Mouse (Mus musculus) cerebellum, adult 2 months (tissue): ENCODE data around the gene Proca1.

Experiments used
- CTCF ChIP-seq: fragments of 200-500 bp; IDR thresholded peaks from 2 replicates; pipeline ENCODE4 v1.5.1; 2011; ENCODE audit warnings: low read depth, mild to moderate bottlenecking, control low read depth, low read length, moderate library complexity, borderline replicate concordance; ENCODE audit not compliant: insufficient read depth
- POLR2A ChIP-seq: fragments of 200-500 bp; IDR thresholded peaks from 2 replicates; pipeline ENCODE4 v1.6.1; 2011; ENCODE audit warnings: low read length, control low read depth, borderline replicate concordance; ENCODE audit not compliant: insufficient read depth

DNA sequence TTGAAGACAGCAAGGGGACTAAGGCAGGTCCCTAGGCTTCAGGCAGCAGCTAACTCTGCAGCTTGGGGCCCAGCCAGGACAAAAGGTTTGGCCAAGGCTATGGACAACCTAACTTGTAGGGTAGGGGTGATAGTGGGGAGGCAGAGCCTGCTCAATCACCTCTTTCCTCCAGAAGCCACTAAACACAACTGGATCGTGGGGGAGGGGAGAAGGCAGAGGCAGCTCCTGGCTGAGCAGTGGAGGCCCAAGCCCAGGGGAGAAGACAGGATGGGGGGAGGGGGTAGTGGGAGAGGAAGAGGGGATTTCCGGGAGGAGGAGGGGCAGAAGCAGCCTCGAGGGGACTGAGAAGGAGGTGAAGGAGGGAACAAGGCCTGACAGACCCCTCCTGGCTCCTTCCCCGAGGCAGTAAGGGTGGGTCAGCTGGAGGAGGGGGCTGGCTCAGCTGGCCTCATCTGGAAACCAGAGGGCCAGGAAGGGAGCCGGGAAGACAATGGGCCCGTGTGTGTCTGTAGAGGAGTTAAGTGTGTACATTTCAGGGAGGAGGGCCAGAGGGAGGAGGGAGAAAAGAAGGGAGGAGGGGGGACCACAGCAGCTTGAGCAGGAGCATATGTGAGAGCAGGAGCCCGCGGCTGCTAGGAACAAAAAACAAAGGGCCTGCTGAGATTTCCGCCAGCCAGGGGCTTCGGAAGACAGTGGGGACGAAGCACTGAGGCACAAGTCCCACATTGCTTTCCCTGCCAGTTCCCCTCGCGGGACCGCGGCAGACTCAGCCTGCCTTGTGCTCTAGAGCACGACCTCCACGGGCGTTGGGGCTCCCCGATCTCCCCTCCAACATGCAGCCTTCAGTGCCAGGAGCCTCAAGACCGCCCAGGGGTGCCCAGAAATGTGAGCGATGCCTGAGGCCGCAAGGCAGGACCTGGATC, 29.2 kb upstream of the Proca1 start:
- TF ChIP-seq POLR2A (no peak), CTCF (no peak)
